Mouse (Mus musculus): ENCODE data around the gene Rin2. TPM values are rescaled to one million over a fixed set of nuclear protein-coding genes. Genes with fewer than 3 reads are reported as not detected.

The Rin2 gene
- polyA plus RNA-seq (2017; shearing (Covaris generic)): 3.1 TPM

GRCm38 (mm10) chr2:145675142-145675755 is at the start of gene Rin2:
Gene Rin2 (plus strand): TSS chr2:145675215.

DNA sequence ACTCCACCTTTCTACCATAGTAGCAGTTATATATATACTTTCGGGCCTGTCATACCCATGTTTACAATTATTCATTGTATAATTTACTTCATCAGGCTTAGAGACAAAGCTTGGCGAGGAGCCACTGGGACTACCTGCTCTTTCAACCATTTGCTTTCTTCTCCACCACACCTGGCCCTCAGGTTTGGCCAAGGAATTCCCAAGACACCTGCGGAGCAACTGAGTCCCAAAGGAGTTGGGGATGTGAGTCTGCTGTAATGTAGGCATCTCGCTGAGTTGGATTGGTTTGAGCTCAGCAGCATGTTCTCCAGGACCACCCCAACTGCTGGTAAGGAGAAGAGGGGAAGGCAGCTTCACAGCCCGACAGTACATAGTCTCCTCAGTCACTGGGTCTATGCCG is 226.8 kb downstream of the Rin2 start, which contains the start of gene Naa20:
Gene Naa20 (plus strand): TSS at position 239 of the 400 bp plus-strand sequence.

GRCm38 (mm10) chr2:145934339-145935231 is 259.6 kb downstream of the Rin2 start, which contains the start of the genes Cfap61 and Crnkl1:
Gene Cfap61 (plus strand): TSS chr2:145934784.
Gene Crnkl1 (minus strand): TSS chr2:145935014.

Other genes with a start within 250 kb of the Rin2 start
- 105 TPM for gene Naa20, start 226.9 kb downstream of the Rin2 start, polyA plus RNA-seq (2017; shearing (Covaris generic))